Mouse (Mus musculus): ENCODE measurements around the gene Klhl8. TPM values are rescaled to one million over a fixed set of nuclear protein-coding genes. Genes with fewer than 3 reads are reported as not detected.

Klhl8 gene
- polyA plus RNA-seq (2014; fragmentation: Illumina TruSeq; extraction: RNeasy Lipid Tissue Mini Kit (QIAGEN cat#74804); ENCODE audit: low read depth, low replicate concordance): 3.6 TPM

GRCm38 (mm10) chr5:103910748-103911409 lies at the start of gene Klhl8:
TSS of gene Klhl8 (minus strand) at chr5:103911259.

Other genes starting within 250 kb of the Klhl8 start
- 28.8 TPM for gene Aff1, start 218.9 kb downstream of the Klhl8 start, polyA plus RNA-seq (2014; fragmentation: Illumina TruSeq; extraction: RNeasy Lipid Tissue Mini Kit (QIAGEN cat#74804); ENCODE audit: low read depth, low replicate concordance)
- not detected for gene Hsd17b13, start 66.2 kb upstream of the Klhl8 start, polyA plus RNA-seq (2014; fragmentation: Illumina TruSeq; extraction: RNeasy Lipid Tissue Mini Kit (QIAGEN cat#74804); ENCODE audit: low read depth, low replicate concordance)
- gene Hsd17b11, start 110.7 kb upstream of the Klhl8 start, polyA plus RNA-seq (2014; fragmentation: Illumina TruSeq; extraction: RNeasy Lipid Tissue Mini Kit (QIAGEN cat#74804); ENCODE audit: low read depth, low replicate concordance): 117 TPM
- gene Nudt9, start 135.0 kb upstream of the Klhl8 start, polyA plus RNA-seq (2014; fragmentation: Illumina TruSeq; extraction: RNeasy Lipid Tissue Mini Kit (QIAGEN cat#74804); ENCODE audit: low read depth, low replicate concordance): 12.2 TPM
- gene Gm17660, start 166.3 kb upstream of the Klhl8 start, polyA plus RNA-seq (2014; fragmentation: Illumina TruSeq; extraction: RNeasy Lipid Tissue Mini Kit (QIAGEN cat#74804); ENCODE audit: low read depth, low replicate concordance): not detected
- gene Sparcl1, start 202.5 kb upstream of the Klhl8 start, polyA plus RNA-seq (2014; fragmentation: Illumina TruSeq; extraction: RNeasy Lipid Tissue Mini Kit (QIAGEN cat#74804); ENCODE audit: low read depth, low replicate concordance): 49.8 TPM